Mouse (Mus musculus) cerebellum, adult 9-11 months (tissue): Measurements from ENCODE around the gene Dnajc27.

Experiments
- DNase-seq: peaks from one replicate; pipeline ENCODE4 v3.0.0; 2022

Dnajc27 gene

DNA sequence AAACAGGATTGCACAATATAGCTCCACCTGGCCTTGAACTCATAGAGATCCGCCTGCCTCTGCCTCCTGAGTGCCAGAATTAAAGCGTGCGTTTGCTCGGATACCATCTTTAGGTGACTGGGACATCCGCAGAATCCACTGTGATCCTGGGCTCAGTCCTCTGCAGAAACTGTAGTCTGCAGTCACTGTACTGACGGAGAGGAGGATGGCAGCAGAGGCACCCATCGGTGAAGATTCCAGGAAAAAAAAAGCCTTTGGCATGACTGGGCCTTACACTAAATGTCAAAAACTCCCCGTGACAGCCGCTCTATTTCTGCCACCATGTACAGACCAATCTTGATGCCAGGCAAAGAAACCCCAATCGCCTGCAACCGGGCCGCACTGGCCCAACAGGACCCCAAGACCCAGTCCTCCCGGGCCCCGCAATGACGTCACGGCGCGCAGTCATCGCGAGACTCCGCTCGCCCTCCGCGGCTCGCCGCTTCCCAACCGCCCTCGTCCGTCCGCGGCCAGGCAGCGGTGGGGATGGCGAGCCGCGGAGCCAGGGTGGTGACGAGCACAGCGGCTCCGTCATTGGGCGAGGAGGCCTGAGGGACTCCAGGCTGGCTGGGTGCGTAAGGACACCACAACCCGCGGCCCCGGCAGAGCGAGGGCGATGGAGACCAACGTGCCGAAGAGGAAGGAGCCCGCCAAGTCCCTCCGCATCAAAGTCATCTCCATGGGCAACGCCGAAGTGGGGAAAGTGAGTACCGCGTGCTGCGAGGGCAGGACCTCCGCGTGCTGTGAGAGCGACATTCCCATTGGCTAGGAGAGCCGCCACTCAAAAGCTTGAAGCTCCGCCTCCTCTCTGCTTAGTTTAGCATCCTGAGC, at the start of gene Dnajc27:
Gene Dnajc27 (plus strand): TSS at position 452 of the 870 bp plus-strand sequence.
- peak; percentile 95 for DNase-seq

DNA sequence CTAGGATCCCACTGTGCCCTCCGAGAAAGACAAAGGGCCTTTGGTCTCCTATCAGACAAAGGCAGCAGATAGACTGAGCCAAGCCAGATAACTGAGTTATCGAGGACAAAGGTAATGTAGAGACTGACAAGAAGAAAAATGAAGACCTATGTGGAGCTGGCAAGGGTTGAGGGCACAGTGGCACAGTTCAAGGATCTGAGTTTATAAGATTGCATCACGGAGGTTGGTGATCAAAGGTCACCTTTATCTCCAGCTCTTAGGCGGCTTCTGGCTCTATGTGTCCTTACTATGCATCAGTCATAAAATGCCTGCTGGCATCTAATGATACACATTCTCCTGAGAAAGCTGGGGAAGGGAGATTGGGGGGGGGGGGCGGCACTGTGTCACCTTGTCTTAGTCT, 46.2 kb upstream of the Dnajc27 start:
- peak; percentile 14 for DNase-seq

DNA sequence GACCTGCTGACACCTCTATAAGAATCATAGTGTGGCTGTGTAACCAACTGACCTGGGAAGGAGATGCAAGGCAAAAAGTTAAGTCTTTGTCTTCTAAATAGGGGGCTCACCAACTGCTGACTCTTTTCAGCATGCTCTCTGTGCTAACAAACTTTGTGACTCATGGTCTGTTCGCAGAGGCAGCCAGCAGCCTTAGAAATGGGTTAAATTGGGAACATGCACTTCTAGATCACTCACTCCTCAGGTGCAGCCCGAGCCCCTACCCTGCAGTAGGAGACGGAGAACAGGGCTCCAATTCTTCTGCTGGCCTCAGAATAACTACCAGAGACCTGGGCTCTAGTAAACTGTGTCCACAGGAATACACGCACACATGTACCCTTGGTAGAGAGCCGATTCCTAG, 44.9 kb upstream of the Dnajc27 start:
- DNase-seq = no peak

GRCm38 (mm10) chr12:4038061-4039041, 44.0 kb upstream of the Dnajc27 start, which contains the start of gene Efr3b:
Gene Efr3b (minus strand): TSS chr12:4038915.
- DNase-seq = peak; percentile 90

DNA sequence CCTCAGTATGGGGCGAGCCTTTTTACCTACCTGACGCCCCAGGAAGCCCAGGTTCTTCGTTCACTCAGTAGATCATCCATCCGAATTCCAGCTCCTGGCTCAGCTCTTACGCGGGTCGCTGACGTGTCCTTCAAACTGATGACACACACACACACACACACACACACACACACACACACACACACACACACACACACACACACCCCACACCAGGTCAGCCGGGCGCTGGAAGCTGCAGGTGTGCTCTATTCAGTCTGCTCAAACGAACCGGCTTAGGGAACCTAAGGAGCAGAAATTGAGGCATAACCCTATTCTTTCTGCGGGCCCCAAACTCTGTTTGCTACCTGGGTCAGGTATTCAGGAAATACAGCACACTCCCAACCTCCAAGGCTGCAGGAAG, 43.3 kb upstream of the Dnajc27 start:
- no peak for DNase-seq

- DNase-seq = no peak
Measured at GRCm38 (mm10) chr12:4042411-4042810, 40.0 kb upstream of the Dnajc27 start.

DNA sequence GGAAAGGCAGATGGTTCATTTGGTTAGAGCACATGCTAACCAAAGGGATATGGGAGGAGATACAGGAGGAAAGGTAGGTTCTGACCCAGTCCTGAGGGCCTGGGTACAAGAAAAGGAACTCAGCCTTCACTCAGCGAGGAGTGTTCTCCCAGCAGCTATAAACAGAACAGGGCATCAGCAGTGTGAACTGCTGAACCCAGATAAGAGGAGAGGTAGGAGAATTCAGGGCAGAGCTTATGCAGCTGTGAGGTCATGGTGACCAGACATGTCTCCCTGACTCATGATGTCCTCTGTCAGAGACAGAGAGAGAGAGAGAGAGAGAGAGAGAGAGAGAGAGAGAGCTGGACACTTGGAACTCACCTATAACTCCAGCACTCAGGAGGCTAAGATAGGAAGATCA, 36.4 kb upstream of the Dnajc27 start:
- DNase-seq = no peak

GRCm38 (mm10) chr12:4048031-4048430, 34.4 kb upstream of the Dnajc27 start:
- DNase-seq = no peak

- no peak for DNase-seq
Measured at GRCm38 (mm10) chr12:4050861-4051425, 31.4 kb upstream of the Dnajc27 start.

DNA sequence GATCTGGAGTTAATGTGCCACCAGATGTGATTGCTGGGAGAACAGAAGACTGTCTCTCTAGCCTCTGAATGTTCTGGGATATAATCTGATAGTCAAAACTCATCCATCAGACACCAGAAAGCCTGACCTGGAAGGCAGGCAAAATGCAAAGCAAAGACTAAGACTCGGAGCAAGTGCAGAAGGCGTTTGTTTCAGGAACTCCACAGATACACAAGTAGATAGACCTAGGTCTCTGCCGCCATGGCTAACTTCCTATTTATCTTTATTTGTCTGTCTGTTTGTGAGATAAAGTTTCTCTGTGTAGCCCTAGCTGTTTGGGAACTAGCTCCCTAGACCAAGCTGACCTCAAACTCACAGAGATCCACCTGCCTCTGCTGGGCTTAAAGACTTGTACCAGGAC, 28.7 kb upstream of the Dnajc27 start:
- DNase-seq = no peak

GRCm38 (mm10) chr12:4054845-4055244, 27.5 kb upstream of the Dnajc27 start:
- DNase-seq = no peak

DNA sequence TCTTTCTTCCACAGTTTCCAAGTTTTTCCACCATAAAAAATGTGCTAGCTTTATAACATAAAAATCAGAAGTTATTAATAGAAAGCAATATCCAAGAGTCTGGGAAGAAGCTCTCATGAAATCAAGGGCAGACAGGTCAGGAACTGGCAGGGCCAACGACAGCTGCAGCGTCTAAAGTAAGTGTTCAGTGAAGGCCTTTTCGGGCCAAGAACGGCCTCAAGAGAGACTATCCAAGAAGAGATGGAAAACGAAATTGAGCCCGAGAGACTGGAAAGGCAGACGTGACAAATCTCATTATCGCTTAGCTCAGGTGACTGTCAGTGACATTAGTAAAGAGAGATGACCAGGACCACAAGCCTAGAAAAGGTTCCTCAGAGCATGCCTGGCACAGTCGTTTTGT, 24.1 kb upstream of the Dnajc27 start:
- DNase-seq = no peak

GRCm38 (mm10) chr12:4059683-4060082, 22.7 kb upstream of the Dnajc27 start:
- no peak for DNase-seq

- DNase-seq = no peak
Measured at GRCm38 (mm10) chr12:4065498-4065897, 16.9 kb upstream of the Dnajc27 start.

- DNase-seq = no peak
Measured at GRCm38 (mm10) chr12:4065944-4066343, 16.4 kb upstream of the Dnajc27 start.

- DNase-seq = no peak
Measured at GRCm38 (mm10) chr12:4066681-4067459, 15.5 kb upstream of the Dnajc27 start.

DNA sequence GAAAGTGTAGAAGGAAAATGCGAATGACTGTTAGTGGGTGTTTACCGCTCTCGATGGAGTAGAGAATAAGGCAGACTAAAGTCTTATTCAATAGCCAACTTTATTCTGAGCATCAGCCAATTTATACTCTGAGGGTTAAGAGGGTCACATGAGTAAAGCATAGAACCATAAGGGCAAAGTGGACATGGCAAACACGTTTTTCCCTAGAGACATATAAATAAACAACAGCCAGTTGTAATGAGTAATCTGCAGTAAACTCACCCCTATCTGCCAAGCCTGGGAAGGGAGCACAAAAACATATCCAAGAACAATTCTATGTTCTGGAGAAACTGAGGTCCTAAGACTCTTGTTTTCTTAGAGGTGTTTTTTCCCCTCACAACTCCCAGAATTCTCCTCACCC, 13.8 kb upstream of the Dnajc27 start:
- no peak for DNase-seq

- peak; percentile 49 for DNase-seq
Measured at GRCm38 (mm10) chr12:4071671-4072070, 10.7 kb upstream of the Dnajc27 start.

DNA sequence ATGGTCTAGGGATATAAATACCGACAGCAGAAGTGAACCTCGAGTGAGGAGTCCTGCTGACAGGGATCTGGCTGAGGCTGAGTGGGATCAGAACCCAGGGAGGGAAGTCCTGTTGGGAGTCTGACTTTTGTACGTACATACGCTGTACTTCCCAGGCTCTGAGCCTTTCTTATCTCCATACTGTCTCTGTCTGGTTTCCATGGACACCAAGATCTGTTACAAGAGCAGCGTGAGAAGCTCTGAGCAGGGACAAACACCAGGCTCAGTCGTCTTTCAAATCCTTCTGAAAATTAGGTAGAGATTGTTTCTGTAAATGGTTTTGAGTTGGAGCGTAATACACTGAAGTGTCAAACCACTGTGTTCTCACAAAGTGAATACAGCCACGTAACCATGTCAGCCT, 7.0 kb upstream of the Dnajc27 start:
- DNase-seq = no peak

- no peak for DNase-seq
Measured at GRCm38 (mm10) chr12:4076383-4076782, 6.0 kb upstream of the Dnajc27 start.

DNA sequence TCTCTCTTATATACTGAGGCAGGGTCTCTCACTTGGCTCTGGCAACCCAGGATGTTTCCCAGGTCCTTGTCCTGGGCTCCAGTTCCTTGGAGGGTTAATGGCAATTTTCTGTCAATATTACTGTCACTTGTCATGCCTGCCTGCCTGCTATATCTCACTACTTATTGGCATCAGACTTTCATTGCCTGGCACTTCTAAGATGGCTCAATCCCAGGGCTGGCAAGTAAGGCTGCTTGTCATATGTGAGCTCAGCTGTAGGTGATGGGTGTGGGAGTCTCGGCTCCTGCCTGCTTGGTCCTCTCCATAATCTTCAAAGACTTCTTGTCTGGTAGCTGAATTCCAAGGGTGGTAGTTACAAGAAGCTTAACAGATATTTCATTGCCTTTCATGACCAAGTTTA, 4.3 kb upstream of the Dnajc27 start:
- no peak for DNase-seq

DNA sequence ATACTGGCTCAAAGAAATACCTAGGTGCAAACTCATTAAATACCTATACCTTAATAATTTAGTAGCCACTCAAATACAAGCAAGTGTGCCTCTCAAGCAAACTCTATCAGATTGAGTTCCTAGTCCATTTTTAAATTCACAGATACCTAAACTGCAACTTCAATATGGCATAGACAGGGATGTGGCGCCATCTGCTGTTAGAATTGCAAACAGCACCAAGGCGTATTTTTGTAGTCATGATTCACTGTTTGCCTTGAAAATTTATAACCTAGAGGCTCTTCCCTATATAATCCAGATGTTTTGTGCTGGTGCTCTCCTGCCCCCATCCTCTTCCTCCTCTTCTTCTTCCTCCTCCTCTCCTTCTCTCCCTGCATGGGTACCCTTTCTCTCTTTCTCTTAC, 2.1 kb upstream of the Dnajc27 start:
- peak; percentile 72 for DNase-seq
